Mouse (Mus musculus): Measurements from ENCODE around the gene Fndc5.

GRCm38 (mm10) chr4:129188803-129189541 lies 52.2 kb downstream of the Fndc5 start:
- no peak for TF ChIP-seq CTCF (IDR thresholded peaks at IDR 0.05; ENCODE audit: control insufficient read depth, insufficient read depth, insufficient replicate concordance, low read depth, low read length)
- TF ChIP-seq POLR2A (IDR thresholded peaks at IDR 0.05; ENCODE audit: control insufficient read depth, low read depth, low read length): no peak; the same call in none of the 2 replicates
